Mouse (Mus musculus) small intestine, adult 2 months (tissue): Measurements from ENCODE around the gene Tomm40. TPM values are rescaled to one million over a fixed set of nuclear protein-coding genes. Genes with fewer than 3 reads are reported as not detected.
A peak's percentile ranks its signal among the peaks of the same experiment; 100 is the strongest.

Experiments
- H3K27ac ChIP-seq: fragments of 200-500 bp; 2 replicates; pipeline ENCODE4 v1.5.1; 2012; ENCODE audit warnings: low read depth, low read length, control low read depth, inconsistent platforms; ENCODE audit not compliant: insufficient read depth
- H3K27me3 ChIP-seq: fragments of 200-500 bp; 2 replicates; pipeline ENCODE4 v1.6.1; 2012; ENCODE audit warnings: mild to moderate bottlenecking, moderate library complexity, low read length, inconsistent platforms; ENCODE audit not compliant: control insufficient read depth, insufficient read depth
- H3K36me3 ChIP-seq: fragments of 200-500 bp; 2 replicates; pipeline ENCODE4 v1.6.1; 2012; ENCODE audit warnings: mild to moderate bottlenecking, low read length, control low read depth, inconsistent platforms; ENCODE audit not compliant: control insufficient read depth, insufficient read depth
- H3K4me1 ChIP-seq: fragments of 200-500 bp; 2 replicates; pipeline ENCODE4 v1.6.1; 2012; ENCODE audit warnings: low read length, inconsistent platforms, mixed read lengths; ENCODE audit not compliant: control insufficient read depth, insufficient read depth, insufficient read length
- H3K4me3 ChIP-seq: fragments of 200-500 bp; 2 replicates; pipeline ENCODE4 v1.5.1; 2012; ENCODE audit warnings: low read depth, mild to moderate bottlenecking, control low read depth, inconsistent platforms, low read length, moderate library complexity
- CTCF ChIP-seq: fragments of 200-500 bp; IDR thresholded peaks from 2 replicates; pipeline ENCODE4 v1.5.1; 2012; ENCODE audit warnings: low read depth, mild to moderate bottlenecking, control low read depth, inconsistent platforms, low read length, moderate library complexity, mixed read lengths; ENCODE audit not compliant: insufficient replicate concordance, insufficient read length; ENCODE audit errors: extremely low read depth
- POLR2A ChIP-seq: fragments of 200-500 bp; IDR thresholded peaks from 2 replicates; pipeline ENCODE4 v1.6.1; 2012; ENCODE audit warnings: low read depth, mild to moderate bottlenecking, control low read depth, inconsistent platforms, low read length, moderate library complexity
- WGBS: fragments of 180-500 bp; shearing (Covaris S2); methylation state at CpG from one replicate; pipeline ENCODE4 v1.1.7; 2018; 5-methylcytosine and 5-hydroxymethylcytosine counted together
- polyA plus RNA-seq: library from polyadenylated mRNA; depleted of rRNA; stranded (reverse); fragments of >200 nt; gene quantifications from 2 replicates; pipeline ENCODE4 v1.2.3, GENCODE M21; 2012

The Tomm40 gene
- polyA plus RNA-seq, 1 experiment, result 72.9 TPM

DNA sequence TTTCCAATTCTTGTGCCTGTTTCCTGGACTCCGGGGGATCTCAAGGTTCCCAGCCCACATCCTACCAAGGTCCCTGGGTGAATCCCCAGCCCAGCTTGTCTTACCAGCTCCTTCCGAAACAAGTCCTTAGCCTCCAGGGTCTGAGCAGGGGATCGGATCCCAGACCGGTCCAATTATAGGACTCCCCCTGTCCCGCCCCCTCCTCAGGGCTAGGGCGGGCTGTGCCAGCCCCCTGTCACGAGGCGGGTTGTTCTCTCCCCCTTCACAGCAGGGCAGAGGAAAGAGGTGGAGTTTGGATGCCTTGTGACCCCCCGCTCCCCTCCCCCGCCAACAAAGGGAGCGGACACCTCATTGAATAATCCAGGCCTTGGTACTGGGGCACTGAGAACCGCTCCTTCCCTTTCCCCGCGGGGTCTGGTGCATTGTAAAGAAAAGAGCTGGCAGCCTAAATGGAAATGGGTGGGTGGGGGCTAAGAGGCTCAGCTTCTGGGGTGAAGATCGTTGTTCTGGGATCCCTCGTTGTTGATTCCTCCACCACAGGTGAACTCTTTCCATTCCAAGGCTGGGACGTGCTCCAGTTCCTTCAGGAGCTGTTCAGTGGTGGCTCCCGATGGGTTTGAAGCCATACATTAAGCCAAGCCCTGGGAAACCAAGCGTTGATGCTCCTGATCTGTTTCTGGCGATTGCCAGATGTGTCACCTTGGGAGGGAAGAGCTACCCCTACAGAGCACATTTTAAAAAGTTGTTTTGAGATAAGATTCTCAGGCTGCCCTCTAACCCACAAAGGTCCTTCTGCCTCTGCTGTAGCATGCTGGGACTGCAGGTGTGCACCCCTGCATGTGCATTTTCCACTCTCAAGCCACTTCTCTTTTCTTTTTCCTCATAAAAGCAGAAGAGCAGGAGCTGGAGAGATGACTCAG, 16.1 kb downstream of the Tomm40 start, which contains the start of gene Apoe:
Gene Apoe, minus strand, starts transcription at position 282 of the 920 bp plus-strand sequence.
- WGBS, result 36% methylated on average over 20 of the region's 20 CpGs
- Histone ChIP-seq H3K4me1 (peaks cover 24% of the 10 kb centered on the region), H3K4me3 (peak within 1 kb of the TSS; percentile 36), H3K27me3 (no peaks in the 10 kb centered on the region), H3K27ac (0 out of 2 replicates have a peak within 1 kb of the TSS, but pooled peaks have one; percentile 31), H3K36me3 (peaks cover 15% of the 10 kb centered on the region; the same call in 1 of the 2 replicates)
- TF ChIP-seq CTCF (no peak), POLR2A (no peak)

DNA sequence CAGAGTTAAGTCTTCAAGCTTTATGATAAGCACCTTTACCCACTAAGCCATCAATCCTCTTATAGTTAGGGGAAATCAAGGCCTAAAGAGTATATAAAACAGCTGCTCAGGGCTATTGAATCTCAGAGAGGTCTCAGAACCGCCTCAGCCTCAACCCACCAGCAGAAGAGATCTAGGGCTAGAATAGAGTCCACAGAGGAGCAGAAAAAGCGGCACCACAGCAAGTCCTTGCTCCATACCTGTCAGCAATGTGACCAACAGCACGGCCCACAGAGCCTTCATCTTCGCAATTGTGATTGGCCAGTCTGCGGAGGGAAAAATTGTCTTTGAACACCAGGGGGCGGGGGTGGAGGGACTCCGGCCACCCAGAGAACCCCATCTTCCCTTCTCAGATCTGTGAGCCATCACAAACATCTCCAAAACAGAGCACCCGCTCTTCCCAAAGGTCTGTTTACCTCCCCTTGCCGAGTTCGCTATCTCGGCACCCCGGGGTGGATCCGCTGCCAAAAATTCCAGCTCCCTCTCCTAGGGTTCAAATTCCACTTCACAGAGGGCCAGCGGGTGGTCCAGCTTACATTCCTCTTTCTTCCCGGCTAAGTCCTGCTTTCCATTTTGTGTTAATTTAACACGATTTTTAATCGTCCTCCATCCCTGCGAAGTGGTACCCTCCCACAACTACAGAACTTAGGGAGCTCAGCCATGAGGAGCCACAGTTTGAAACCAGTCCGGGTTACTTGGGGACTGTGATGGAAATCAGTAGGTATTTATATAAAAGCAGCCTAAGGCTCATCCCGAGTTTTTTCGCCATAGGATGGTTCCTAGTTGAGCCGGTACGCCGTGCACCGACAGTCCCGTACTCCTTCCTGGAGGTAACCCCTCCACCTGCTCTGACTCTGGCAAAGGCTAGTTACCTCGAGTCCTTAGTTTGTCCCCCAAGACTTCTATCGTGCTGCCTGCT, 17.0 kb downstream of the Tomm40 start:
- Histone ChIP-seq H3K36me3 (peaks cover 10% of the 10 kb centered on the region; the same call in 1 of the 2 replicates), H3K4me3 (peak overlapping the region; percentile 36), H3K27me3 (no peaks in the 10 kb centered on the region), H3K27ac (0 out of 2 replicates have a peak overlapping the region, but pooled peaks have one; percentile 20), H3K4me1 (peaks cover 24% of the 10 kb centered on the region)
- TF ChIP-seq POLR2A (no peak), CTCF (peak; percentile 19; the same call in 1 of the 2 replicates)
- 12% methylated on average over 28 of the region's 28 CpGs for WGBS

DNA sequence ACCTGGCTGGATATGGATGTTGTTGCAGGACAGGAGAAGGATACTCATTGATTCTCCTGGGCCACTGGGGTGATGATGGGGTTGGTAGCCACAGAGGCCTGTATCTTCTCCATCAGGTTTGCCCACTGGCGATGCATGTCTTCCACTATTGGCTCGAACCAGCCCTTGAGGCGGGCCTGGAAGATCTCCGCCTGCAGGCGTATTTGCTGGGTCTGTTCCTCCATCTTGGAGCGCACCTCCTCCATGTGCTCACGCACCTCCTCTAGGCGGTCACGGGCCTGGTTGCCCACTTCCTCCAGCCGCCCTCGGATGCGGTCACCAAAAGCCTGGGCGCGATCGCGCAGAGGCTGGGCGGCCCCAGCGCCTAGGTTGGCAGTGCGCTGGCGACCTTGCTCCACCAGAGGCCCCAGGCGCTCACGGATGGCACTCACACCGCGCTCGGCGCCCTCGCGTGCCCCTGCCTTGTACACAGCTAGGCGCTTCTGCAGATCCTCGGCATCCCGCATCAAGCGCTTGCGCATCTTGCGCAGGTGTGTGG, 18.8 kb downstream of the Tomm40 start:
- Histone ChIP-seq H3K36me3 (no peaks in the 10 kb centered on the region), H3K27me3 (no peaks in the 10 kb centered on the region), H3K4me1 (peaks cover 27% of the 10 kb centered on the region), H3K4me3 (no peak overlapping the region; the same call in 1 of the 2 replicates), H3K27ac (no peak overlapping the region)
- 95% methylated on average over 34 of the region's 34 CpGs for WGBS
- TF ChIP-seq POLR2A (no peak), CTCF (no peak)

DNA sequence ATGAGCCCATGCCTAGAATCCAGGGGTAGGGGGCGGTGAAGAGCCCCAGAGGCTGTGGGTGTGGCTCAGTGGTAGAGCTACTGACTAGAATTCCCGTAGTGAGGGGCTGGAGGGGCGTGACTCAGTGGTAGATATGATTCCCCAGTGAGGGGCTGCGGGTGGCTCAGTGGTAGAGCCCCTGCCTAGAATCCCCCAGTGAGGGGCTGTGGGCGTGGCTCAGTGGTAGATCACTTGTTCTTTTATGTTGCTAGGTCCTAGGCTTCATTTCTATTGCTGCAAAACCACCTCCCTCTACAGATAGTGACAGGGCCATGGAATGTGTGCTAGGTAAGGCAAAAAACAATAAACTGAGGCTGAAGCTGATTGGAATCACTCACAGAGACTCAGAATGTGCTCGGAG, 19.4 kb downstream of the Tomm40 start:
- Histone ChIP-seq H3K27ac (no peak overlapping the region), H3K4me1 (peaks cover 26% of the 10 kb centered on the region), H3K36me3 (no peaks in the 10 kb centered on the region), H3K4me3 (no peak overlapping the region), H3K27me3 (no peaks in the 10 kb centered on the region)
- TF ChIP-seq POLR2A, result no peak
- TF ChIP-seq CTCF, result no peak
- 83% methylated on average over 6 of the region's 6 CpGs for WGBS

DNA sequence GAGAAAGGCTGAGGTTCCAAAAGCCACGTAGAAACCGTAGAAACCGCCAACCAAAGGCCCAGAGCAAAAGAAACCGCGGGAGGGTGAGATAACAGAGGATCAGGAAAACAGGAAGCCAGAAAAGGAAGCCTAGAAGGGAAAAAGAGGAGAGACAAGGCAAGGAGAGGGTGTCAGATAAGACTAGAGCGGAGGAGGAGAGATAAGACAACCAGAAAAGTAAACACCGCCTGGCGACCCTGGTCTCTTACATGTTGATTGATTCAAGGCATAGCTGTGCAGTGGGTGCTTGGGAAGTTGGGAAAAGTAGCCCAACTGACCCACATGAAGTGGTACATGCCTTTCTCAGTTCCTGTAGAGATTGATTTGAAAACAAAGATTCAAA, 20.0 kb downstream of the Tomm40 start:
- 9% methylated on average over 8 of the region's 8 CpGs for WGBS
- no peaks in the 10 kb centered on the region for H3K27me3 ChIP-seq
- peaks cover 19% of the 10 kb centered on the region for H3K4me1 ChIP-seq
- no peak overlapping the region for H3K4me3 ChIP-seq
- H3K36me3 ChIP-seq, result no peaks in the 10 kb centered on the region
- H3K27ac ChIP-seq, result 0 out of 2 replicates have a peak overlapping the region, but pooled peaks have one; percentile 8
- TF ChIP-seq CTCF (no peak), POLR2A (no peak)

DNA sequence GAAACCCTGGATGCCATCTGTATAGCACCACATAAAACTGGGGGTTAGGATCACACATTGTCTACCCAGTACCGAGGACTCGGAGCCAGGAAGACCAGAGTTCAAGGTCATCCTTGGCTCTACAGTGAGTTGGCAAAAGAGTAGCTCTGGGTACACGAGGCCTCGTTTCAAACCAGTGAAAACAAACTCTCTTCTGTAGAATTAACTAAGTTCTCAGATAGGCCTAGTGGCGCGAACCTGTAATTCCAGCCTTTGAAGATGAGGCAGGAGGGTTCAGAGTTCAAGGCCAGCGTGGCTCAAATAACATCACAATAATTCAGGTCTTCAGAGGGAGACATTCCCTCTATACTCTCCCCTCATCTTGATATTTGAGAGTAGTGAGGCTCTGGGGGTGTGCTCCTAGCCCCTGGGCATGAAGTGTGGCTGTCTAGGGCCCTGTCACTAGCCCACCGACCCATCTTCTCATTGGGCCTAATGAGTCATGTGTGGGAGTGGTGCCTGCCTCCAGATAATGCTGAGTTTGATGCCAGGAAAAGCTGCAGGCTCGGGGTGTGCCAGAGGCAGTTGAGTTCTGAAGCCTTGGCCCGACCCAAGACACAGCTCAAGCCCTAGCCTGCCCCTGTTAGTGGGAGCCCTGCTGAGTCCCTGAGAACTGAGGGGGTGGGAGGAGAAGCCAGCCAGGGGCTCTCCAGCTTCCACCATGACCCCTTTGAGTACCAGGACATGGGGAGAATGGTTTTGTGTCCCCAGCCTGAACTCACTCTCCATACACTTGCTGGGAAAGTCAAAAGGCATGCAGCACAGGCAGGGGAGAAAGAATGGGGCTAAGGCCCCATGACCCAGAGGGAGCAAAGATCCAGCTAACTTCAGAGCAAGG, 20.7 kb downstream of the Tomm40 start:
- TF ChIP-seq POLR2A (no peak), CTCF (no peak)
- Histone ChIP-seq H3K4me1 (peaks cover 18% of the 10 kb centered on the region), H3K27me3 (no peaks in the 10 kb centered on the region), H3K36me3 (no peaks in the 10 kb centered on the region), H3K4me3 (no peak overlapping the region), H3K27ac (0 out of 2 replicates have a peak overlapping the region, but pooled peaks have one; percentile 8)
- 45% methylated on average over 10 of the region's 10 CpGs for WGBS
